In the genomic region with DNA sequence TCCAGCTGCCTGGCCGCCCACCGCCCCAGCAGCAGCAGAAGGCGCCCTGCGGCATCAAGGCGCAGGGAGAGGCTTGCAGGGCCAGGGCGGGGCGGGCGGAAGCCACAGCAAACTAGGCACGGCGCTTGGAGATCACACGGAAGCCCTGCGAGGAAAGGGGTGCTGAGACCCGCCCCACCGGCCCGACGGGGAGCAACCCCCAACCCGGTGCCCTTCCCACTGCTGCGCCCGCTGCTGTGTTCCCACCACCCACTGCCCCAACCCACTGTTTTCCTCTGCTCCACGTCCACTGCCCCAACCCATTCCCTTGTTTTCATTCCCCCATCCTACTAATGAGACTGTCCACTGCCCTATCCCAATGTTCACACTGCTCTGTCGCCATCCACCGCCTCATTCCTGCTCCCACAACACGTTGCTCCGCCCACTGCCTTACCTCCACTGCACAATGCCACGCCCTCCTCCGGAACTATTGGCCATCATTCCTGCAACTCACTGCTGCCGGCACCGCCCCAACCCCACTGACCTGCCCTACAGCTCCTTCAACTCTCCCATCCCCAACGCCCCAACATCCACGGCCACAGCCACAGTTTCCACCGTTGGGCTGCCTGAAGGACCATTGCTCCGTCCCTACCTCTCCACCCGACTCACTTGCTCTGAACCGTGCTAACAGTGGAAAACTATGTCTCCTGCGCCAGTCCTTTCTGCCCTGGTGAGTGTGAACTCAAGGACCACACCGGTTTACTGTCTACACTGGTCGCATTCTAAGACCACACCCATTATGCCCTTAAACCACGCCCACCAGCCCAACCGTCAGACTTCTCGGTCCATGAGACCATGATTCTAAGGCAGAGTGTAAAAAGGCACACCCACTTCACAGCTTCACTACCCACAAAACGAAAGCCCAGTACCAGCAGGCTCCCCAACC, we compare ENCODE assay signal across 8 mouse cellular contexts. TPM values are rescaled to one million over a fixed set of nuclear protein-coding genes. Genes with fewer than 3 reads are reported as not detected.
DNase-seq lines count a peak whose midpoint lies in the region; ATAC-seq and TF ChIP-seq lines count a peak whose summit lies in the region.

No protein-coding gene starts in this region.

- peaks cover 29% of the 10 kb centered on the region for H3K27me3 ChIP-seq in forebrain, embryonic 12.5 days
- H3K27me3 ChIP-seq in liver, postnatal 0 days (ENCODE audit: insufficient read depth, low read length), result no peaks in the 10 kb centered on the region; the same call in 1 of the 2 replicates
- peaks cover 19% of the 10 kb centered on the region for H3K27me3 ChIP-seq in neural tube, embryonic 13.5 days

- ATAC-seq in forebrain, embryonic 12.5 days (ENCODE audit: low FRiP score), result peak; percentile 91
- peak; percentile 93 for ATAC-seq in liver, postnatal 0 days
- ATAC-seq in neural tube, embryonic 13.5 days (ENCODE audit: low read depth), result peak; percentile 96

- intact Hi-C loops in heart, postnatal 14 days (cut with DNase I), result no loop called here

- H3K4me1 ChIP-seq in forebrain, embryonic 12.5 days, result peaks cover 14% of the 10 kb centered on the region
- peaks cover 28% of the 10 kb centered on the region for H3K4me1 ChIP-seq in liver, postnatal 0 days (ENCODE audit: insufficient read depth)
- H3K4me1 ChIP-seq in neural tube, embryonic 13.5 days (replicated peaks), result peaks cover 14% of the 10 kb centered on the region

- no peaks in the 10 kb centered on the region for H3K36me3 ChIP-seq in forebrain, embryonic 12.5 days (replicated peaks)
- H3K36me3 ChIP-seq in liver, postnatal 0 days (replicated peaks; ENCODE audit: insufficient read depth, low read length), result no peaks in the 10 kb centered on the region
- H3K36me3 ChIP-seq in neural tube, embryonic 13.5 days, result no peaks in the 10 kb centered on the region

- H3K9me3 ChIP-seq in forebrain, embryonic 12.5 days, result no peaks in the 10 kb centered on the region
- no peaks in the 10 kb centered on the region for H3K9me3 ChIP-seq in liver, postnatal 0 days (ENCODE audit: low read length)
- no peaks in the 10 kb centered on the region for H3K9me3 ChIP-seq in neural tube, embryonic 13.5 days

- H3K4me2 ChIP-seq in forebrain, embryonic 12.5 days, result peak overlapping the region; percentile 93
- peak overlapping the region; percentile 82 for H3K4me2 ChIP-seq in liver, postnatal 0 days (ENCODE audit: low read depth, low read length)
- H3K4me2 ChIP-seq in neural tube, embryonic 13.5 days, result peak overlapping the region; percentile 83

- TF ChIP-seq CTCF in liver, postnatal 0 days (IDR thresholded peaks at IDR 0.05; ENCODE audit: low read depth), result no peak

- 1% methylated on average over 41 of the region's 41 CpGs for WGBS in forebrain, embryonic 12.5 days
- WGBS in liver, postnatal 0 days (ENCODE audit: insufficient replicate concordance), result 3% methylated on average over 41 of the region's 41 CpGs
- 2% methylated on average over 41 of the region's 41 CpGs for WGBS in neural tube, embryonic 13.5 days

- peak overlapping the region; percentile 52 for H3K4me3 ChIP-seq in forebrain, embryonic 12.5 days (replicated peaks)
- peak overlapping the region; percentile 46 for H3K4me3 ChIP-seq in liver, postnatal 0 days (ENCODE audit: low read depth, low read length)
- H3K4me3 ChIP-seq in neural tube, embryonic 13.5 days, result peak overlapping the region; percentile 50

- no peak overlapping the region for H3K27ac ChIP-seq in forebrain, embryonic 12.5 days
- 0 out of 2 replicates have a peak overlapping the region, but pooled peaks have one; percentile 11 for H3K27ac ChIP-seq in liver, postnatal 0 days (ENCODE audit: low read depth)
- peak overlapping the region; percentile 69 for H3K27ac ChIP-seq in neural tube, embryonic 13.5 days (replicated peaks)

- H3K9ac ChIP-seq in forebrain, embryonic 12.5 days, result peak overlapping the region; percentile 55
- peak overlapping the region; percentile 54 for H3K9ac ChIP-seq in liver, postnatal 0 days (replicated peaks)
- H3K9ac ChIP-seq in neural tube, embryonic 13.5 days, result peak overlapping the region; percentile 78

- no peak for TF ChIP-seq EP300 in liver, postnatal 0 days (IDR thresholded peaks at IDR 0.05; ENCODE audit: low read depth)

- peak; percentile 97 for DNase-seq in ES-CJ7 (ENCODE audit: low read depth, low spot score)
- DNase-seq in c-Kit-positive CD71-positive TER-119-positive erythroid progenitor cells, embryonic 14.5 days (ENCODE audit: low spot score), result peak; percentile 65
- DNase-seq in heart, postnatal 14 days, result peak; percentile 57 to 67
- DNase-seq in kidney, postnatal 4 days, result peak; percentile 87 to 92
- peak; percentile 86 for DNase-seq in liver, postnatal 0 days
- peak; percentile 81 for DNase-seq in testis, postnatal 10 days (ENCODE audit: low spot score)

RNA-seq across cellular contexts. Expression of gene Pim3, which starts 29.0 kb away (rescaled TPM):
- polyA plus RNA-seq in forebrain, embryonic 12.5 days (2016; fragmentation: Nextera tagmentation; extraction: Ambion mirVana), result 46.0 and 49.4 TPM in 2 replicates
- total RNA-seq in heart, postnatal 14 days (2021), result 10 to 100 TPM; 97.7 to 97.8 TPM
- polyA plus RNA-seq in liver, postnatal 0 days (2015; fragmentation: Nextera tagmentation; extraction: Ambion mirVana), result 18.4 and 34.2 TPM in 2 replicates
- polyA plus RNA-seq in neural tube, embryonic 13.5 days (2015; fragmentation: Nextera tagmentation; extraction: Ambion mirVana), result 51.2 and 52.5 TPM in 2 replicates
